10 mouse cellular contexts compared by ENCODE assay signal in genomic region chr17:56259301-56260037, GRCm38 (mm10). TPM values are rescaled to one million over a fixed set of nuclear protein-coding genes. Genes with fewer than 3 reads are reported as not detected.
DNase-seq lines count a peak whose midpoint lies in the region; ATAC-seq and TF ChIP-seq lines count a peak whose summit lies in the region.
"Had no signal": no experiment of that assay in that cellular context is flagged by ENCODE, and none has a peak within 500 bp of the region (broad histone marks: within the 10 kb centered on the region; RNA-seq: fewer than 3 reads in every experiment).

No protein-coding gene starts in this region.

- no peak for TF ChIP-seq RAD21 in MEL (IDR thresholded peaks at IDR 0.05; ENCODE audit: low read depth, low read length)

- no peak for TF ChIP-seq POLR2A in MEL (IDR thresholded peaks at IDR 0.05; ENCODE audit: control insufficient read depth in 1 of 2, insufficient read depth in 1 of 2, low read depth in 1 of 2, low read length in 2 of 2, poor library complexity in 1 of 2)

- ATAC-seq in kidney, embryonic 15.5 days (replicated peaks; ENCODE audit: low FRiP score), result no peak
- no peak for ATAC-seq in kidney, embryonic 14.5 days (ENCODE audit: low FRiP score, low TSS enrichment)
- ATAC-seq in embryonic facial prominence, embryonic 12.5 days (ENCODE audit: insufficient number of reproducible peaks, insufficient read depth, low FRiP score, low TSS enrichment), result no peak
- no peak for ATAC-seq in liver, embryonic 14.5 days (ENCODE audit: insufficient read depth)

- H3K9ac ChIP-seq in kidney, embryonic 15.5 days, result 0 out of 2 replicates have a peak overlapping the region, but pooled peaks have one; percentile 17
- H3K9ac ChIP-seq in kidney, embryonic 14.5 days (ENCODE audit: low read depth, low read length), result no peak overlapping the region
- H3K9ac ChIP-seq in MEL (ENCODE audit: control insufficient read depth, low read depth, low read length, poor library complexity, severe bottlenecking), result peak overlapping the region; percentile 42
- 0 out of 2 replicates have a peak overlapping the region, but pooled peaks have one; percentile 34 for H3K9ac ChIP-seq in embryonic facial prominence, embryonic 12.5 days
- no peak overlapping the region for H3K9ac ChIP-seq in liver, embryonic 14.5 days (replicated peaks)

- no peak for TF ChIP-seq EP300 in MEL (IDR thresholded peaks at IDR 0.05; ENCODE audit: low read depth in 1 of 2, low read length in 2 of 2)
- TF ChIP-seq EP300 in liver, embryonic 14.5 days (IDR thresholded peaks at IDR 0.05; ENCODE audit: low read depth), result no peak

- 87% methylated on average over 10 of the region's 10 CpGs for WGBS in kidney, embryonic 15.5 days
- 91% methylated on average over 10 of the region's 10 CpGs for WGBS in kidney, embryonic 14.5 days
- 86% methylated on average over 10 of the region's 10 CpGs for WGBS in embryonic facial prominence, embryonic 12.5 days
- WGBS in liver, embryonic 14.5 days (ENCODE audit: insufficient replicate concordance), result 79% methylated on average over 10 of the region's 10 CpGs

- H3K79me2 ChIP-seq in MEL (ENCODE audit: control insufficient read depth, insufficient read depth, low read length, poor library complexity), result peaks cover 48% of the 10 kb centered on the region

- H3K4me3 ChIP-seq in kidney, embryonic 15.5 days (replicated peaks), result peak overlapping the region; percentile 1
- H3K4me3 ChIP-seq in kidney, embryonic 14.5 days (ENCODE audit: low read length), result no peak overlapping the region
- peak overlapping the region; percentile 11 to 20; a peak in 3 of 4 replicates for H3K4me3 ChIP-seq in MEL (ENCODE audit: control insufficient read depth in 1 of 2, insufficient read depth in 1 of 2, low read depth in 2 of 2, low read length in 2 of 2)
- no peak overlapping the region for H3K4me3 ChIP-seq in embryonic facial prominence, embryonic 12.5 days
- H3K4me3 ChIP-seq in liver, embryonic 14.5 days (ENCODE audit: insufficient read depth in 1 of 2, low read depth in 2 of 2, low read length in 2 of 2), result no peak overlapping the region

- peak overlapping the region; percentile 93; the same call in 1 of the 2 replicates for H3K4me2 ChIP-seq in kidney, embryonic 15.5 days
- H3K4me2 ChIP-seq in kidney, embryonic 14.5 days (replicated peaks; ENCODE audit: low read depth, low read length), result no peak overlapping the region; the same call in 1 of the 2 replicates
- H3K4me2 ChIP-seq in embryonic facial prominence, embryonic 12.5 days (replicated peaks), result no peak overlapping the region
- H3K4me2 ChIP-seq in liver, embryonic 14.5 days (ENCODE audit: low read depth), result peak overlapping the region; percentile 29

- no peak for TF ChIP-seq CTCF in MEL (IDR thresholded peaks at IDR 0.05 in 2 of 3, conservative IDR thresholded peaks at IDR 0.05 in 1 of 3; ENCODE audit: control insufficient read depth in 1 of 3, insufficient read depth in 1 of 3, low read depth in 2 of 3, low read length in 3 of 3, poor library complexity in 1 of 3, severe bottlenecking in 1 of 3)
- no peak for TF ChIP-seq CTCF in liver, embryonic 14.5 days (IDR thresholded peaks at IDR 0.05; ENCODE audit: low read depth)

- H3K36me3 ChIP-seq in kidney, embryonic 15.5 days, result peaks cover 54% of the 10 kb centered on the region
- peaks cover 45% of the 10 kb centered on the region for H3K36me3 ChIP-seq in kidney, embryonic 14.5 days (ENCODE audit: control insufficient read depth, insufficient read depth, low read length)
- peaks cover 0 to 28% of the 10 kb centered on the region in 2 experiments; a peak in 3 of 4 replicates for H3K36me3 ChIP-seq in MEL (ENCODE audit: control insufficient read depth in 1 of 2, insufficient read depth in 2 of 2, low read length in 2 of 2)
- peaks cover 47% of the 10 kb centered on the region for H3K36me3 ChIP-seq in embryonic facial prominence, embryonic 12.5 days
- peaks cover 25% of the 10 kb centered on the region for H3K36me3 ChIP-seq in liver, embryonic 14.5 days (replicated peaks; ENCODE audit: control insufficient read depth, insufficient read depth, low read depth)

- DNase-seq in MEL (ENCODE audit: low read depth, low spot score), result no peak
- no peak for DNase-seq in liver, embryonic 14.5 days (ENCODE audit: low read depth in 3 of 3, low spot score in 3 of 3)
- DNase-seq in cerebellum, adult 11-12 months, result no peak
- DNase-seq in layer of hippocampus, postnatal 25 days (ENCODE audit: extremely low spot score in 1 of 2, low spot score in 1 of 2), result no peak
- DNase-seq: spleen, adult 18-20 months had no signal

- peaks cover 53% of the 10 kb centered on the region for H3K4me1 ChIP-seq in kidney, embryonic 15.5 days
- peaks cover 20% of the 10 kb centered on the region; the same call in 1 of the 2 replicates for H3K4me1 ChIP-seq in kidney, embryonic 14.5 days (ENCODE audit: control insufficient read depth, insufficient read depth, low read length)
- H3K4me1 ChIP-seq in MEL (ENCODE audit: control insufficient read depth in 1 of 2, insufficient read depth in 2 of 2, low read length in 2 of 2), result peaks cover 0 to 38% of the 10 kb centered on the region in 2 experiments; a peak in 2 of 4 replicates
- peaks cover 24% of the 10 kb centered on the region for H3K4me1 ChIP-seq in embryonic facial prominence, embryonic 12.5 days
- H3K4me1 ChIP-seq in liver, embryonic 14.5 days (replicated peaks; ENCODE audit: control insufficient read depth in 2 of 2, insufficient read depth in 2 of 2, low read length in 1 of 2), result peaks cover 0 to 6% of the 10 kb centered on the region in 2 experiments; a peak in 3 of 4 replicates

- no peaks in the 10 kb centered on the region for H3K9me3 ChIP-seq in kidney, embryonic 15.5 days (replicated peaks)
- no peaks in the 10 kb centered on the region for H3K9me3 ChIP-seq in kidney, embryonic 14.5 days (ENCODE audit: control insufficient read depth, low read length)
- H3K9me3 ChIP-seq in MEL (replicated peaks; ENCODE audit: insufficient read depth, low read length), result no peaks in the 10 kb centered on the region
- no peaks in the 10 kb centered on the region for H3K9me3 ChIP-seq in embryonic facial prominence, embryonic 12.5 days
- H3K9me3 ChIP-seq in liver, embryonic 14.5 days (ENCODE audit: control insufficient read depth, low read length), result no peaks in the 10 kb centered on the region

- H3K27ac ChIP-seq in kidney, embryonic 15.5 days, result no peak overlapping the region
- no peak overlapping the region for H3K27ac ChIP-seq in kidney, embryonic 14.5 days (ENCODE audit: low read depth, low read length)
- no peak overlapping the region for H3K27ac ChIP-seq in MEL (ENCODE audit: control insufficient read depth, low read depth, low read length)
- H3K27ac ChIP-seq in embryonic facial prominence, embryonic 12.5 days, result no peak overlapping the region
- H3K27ac ChIP-seq in liver, embryonic 14.5 days, result no peak overlapping the region

- no peaks in the 10 kb centered on the region for H3K27me3 ChIP-seq in kidney, embryonic 15.5 days
- H3K27me3 ChIP-seq in kidney, embryonic 14.5 days (ENCODE audit: control insufficient read depth, insufficient read depth, low read length), result no peaks in the 10 kb centered on the region
- H3K27me3 ChIP-seq in MEL (ENCODE audit: control insufficient read depth in 1 of 2, insufficient read depth in 2 of 2, low read length in 2 of 2), result no peaks in the 10 kb centered on the region
- H3K27me3 ChIP-seq in embryonic facial prominence, embryonic 12.5 days, result no peaks in the 10 kb centered on the region
- H3K27me3 ChIP-seq in liver, embryonic 14.5 days (ENCODE audit: control insufficient read depth, insufficient read depth, low read length), result no peaks in the 10 kb centered on the region

RNA-seq across cellular contexts. Expression of gene Fem1a, which starts 2.9 kb away (rescaled TPM):
- polyA plus RNA-seq in kidney, embryonic 15.5 days (2015; fragmentation: Nextera tagmentation; extraction: Ambion mirVana), result 13.1 TPM in 2 replicates
- 10.5 and 14.3 TPM in 2 replicates for polyA plus RNA-seq in kidney, embryonic 14.5 days (2014; fragmentation: Nextera tagmentation; extraction: Ambion mirVana)
- total RNA-seq in MEL (2012; rRNA removed), result 16.2 and 21.5 TPM in 2 replicates
- 10 to 100 TPM in 1 of 2 experiments, not detected in 1; 17.1 TPM for polyA plus RNA-seq in MEL (2012; ENCODE audit: insufficient read depth in 1 of 2, insufficient read length in 2 of 2, low read depth in 1 of 2, low replicate concordance in 2 of 2, missing spikeins in 1 of 2)
- 15.3 and 15.5 TPM in 2 replicates for polyA plus RNA-seq in embryonic facial prominence, embryonic 12.5 days (2016; fragmentation: Nextera tagmentation; extraction: Ambion mirVana)
- polyA plus RNA-seq in liver, embryonic 14.5 days (2012; rRNA removed), result 5.6 and 5.8 TPM in 2 replicates
- polyA plus RNA-seq in liver, embryonic 14.5 days (2014; fragmentation: Nextera tagmentation; extraction: Ambion mirVana), result 4.9 and 5.8 TPM in 2 replicates
- 10 to 100 TPM; 36.1 to 37.0 TPM for total RNA-seq in layer of hippocampus, postnatal 25 days (2021)

RNA-seq across cellular contexts. Expression of gene Ticam1, which starts 17.1 kb away (rescaled TPM):
- 6.0 and 6.2 TPM in 2 replicates for polyA plus RNA-seq in kidney, embryonic 15.5 days (2015; fragmentation: Nextera tagmentation; extraction: Ambion mirVana)
- polyA plus RNA-seq in kidney, embryonic 14.5 days (2014; fragmentation: Nextera tagmentation; extraction: Ambion mirVana), result 4.1 and 7.2 TPM in 2 replicates
- 3.5 and 4.6 TPM in 2 replicates for total RNA-seq in MEL (2012; rRNA removed)
- 1 to 10 TPM in 1 of 2 experiments, not detected in 1; 8.7 TPM for polyA plus RNA-seq in MEL (2012; ENCODE audit: insufficient read depth in 1 of 2, insufficient read length in 2 of 2, low read depth in 1 of 2, low replicate concordance in 2 of 2, missing spikeins in 1 of 2)
- polyA plus RNA-seq in embryonic facial prominence, embryonic 12.5 days (2016; fragmentation: Nextera tagmentation; extraction: Ambion mirVana), result 2.7 and 3.5 TPM in 2 replicates
- polyA plus RNA-seq in liver, embryonic 14.5 days (2012; rRNA removed), result 4.9 and 6.8 TPM in 2 replicates
- 3.4 and 3.8 TPM in 2 replicates for polyA plus RNA-seq in liver, embryonic 14.5 days (2014; fragmentation: Nextera tagmentation; extraction: Ambion mirVana)
- 1 to 10 TPM; 5.5 to 6.0 TPM for total RNA-seq in layer of hippocampus, postnatal 25 days (2021)

RNA-seq across cellular contexts. Expression of gene Plin3, which starts 33.2 kb away (rescaled TPM):
- 68.9 and 77.4 TPM in 2 replicates for polyA plus RNA-seq in kidney, embryonic 15.5 days (2015; fragmentation: Nextera tagmentation; extraction: Ambion mirVana)
- 65.2 and 68.7 TPM in 2 replicates for polyA plus RNA-seq in kidney, embryonic 14.5 days (2014; fragmentation: Nextera tagmentation; extraction: Ambion mirVana)
- 6.6 and 7.6 TPM in 2 replicates for total RNA-seq in MEL (2012; rRNA removed)
- polyA plus RNA-seq in MEL (2012; ENCODE audit: insufficient read depth in 1 of 2, insufficient read length in 2 of 2, low read depth in 1 of 2, low replicate concordance in 2 of 2, missing spikeins in 1 of 2), result 10 to 100 TPM in 1 of 2 experiments, not detected in 1; 13.1 TPM
- 56.6 and 67.4 TPM in 2 replicates for polyA plus RNA-seq in embryonic facial prominence, embryonic 12.5 days (2016; fragmentation: Nextera tagmentation; extraction: Ambion mirVana)
- polyA plus RNA-seq in liver, embryonic 14.5 days (2012; rRNA removed), result 7.4 and 9.2 TPM in 2 replicates
- polyA plus RNA-seq in liver, embryonic 14.5 days (2014; fragmentation: Nextera tagmentation; extraction: Ambion mirVana), result 24.2 and 27.2 TPM in 2 replicates
- 10 to 100 TPM; 14.6 to 16.7 TPM for total RNA-seq in layer of hippocampus, postnatal 25 days (2021)

RNA-seq across cellular contexts. Expression of gene Arrdc5, which starts 40.6 kb away (rescaled TPM):
- polyA plus RNA-seq in kidney, embryonic 15.5 days (2015; fragmentation: Nextera tagmentation; extraction: Ambion mirVana), result 0.31 TPM in 1 of 2 replicates, not detected in the other
- not detected in 2 replicates for polyA plus RNA-seq in kidney, embryonic 14.5 days (2014; fragmentation: Nextera tagmentation; extraction: Ambion mirVana)
- not detected in 2 replicates for total RNA-seq in MEL (2012; rRNA removed)
- polyA plus RNA-seq in MEL (2012; ENCODE audit: insufficient read depth in 1 of 2, insufficient read length in 2 of 2, low read depth in 1 of 2, low replicate concordance in 2 of 2, missing spikeins in 1 of 2), result not detected
- not detected in 2 replicates for polyA plus RNA-seq in embryonic facial prominence, embryonic 12.5 days (2016; fragmentation: Nextera tagmentation; extraction: Ambion mirVana)
- not detected in 2 replicates for polyA plus RNA-seq in liver, embryonic 14.5 days (2012; rRNA removed)
- not detected in 2 replicates for polyA plus RNA-seq in liver, embryonic 14.5 days (2014; fragmentation: Nextera tagmentation; extraction: Ambion mirVana)
- not detected for total RNA-seq in layer of hippocampus, postnatal 25 days (2021)
- polyA plus RNA-seq: embryonic facial prominence, embryonic 11.5 days; limb, embryonic 11.5 days had no signal

RNA-seq across cellular contexts. Expression of gene Dpp9, which starts 40.8 kb away (rescaled TPM):
- polyA plus RNA-seq in kidney, embryonic 15.5 days (2015; fragmentation: Nextera tagmentation; extraction: Ambion mirVana), result 38.9 and 43.8 TPM in 2 replicates
- 31.5 and 40.3 TPM in 2 replicates for polyA plus RNA-seq in kidney, embryonic 14.5 days (2014; fragmentation: Nextera tagmentation; extraction: Ambion mirVana)
- 34.3 and 36.3 TPM in 2 replicates for total RNA-seq in MEL (2012; rRNA removed)
- 10 to 100 TPM in 1 of 2 experiments, not detected in 1; 67.2 TPM for polyA plus RNA-seq in MEL (2012; ENCODE audit: insufficient read depth in 1 of 2, insufficient read length in 2 of 2, low read depth in 1 of 2, low replicate concordance in 2 of 2, missing spikeins in 1 of 2)
- polyA plus RNA-seq in embryonic facial prominence, embryonic 12.5 days (2016; fragmentation: Nextera tagmentation; extraction: Ambion mirVana), result 41.4 and 43.4 TPM in 2 replicates
- polyA plus RNA-seq in liver, embryonic 14.5 days (2012; rRNA removed), result 14.4 and 16.5 TPM in 2 replicates
- polyA plus RNA-seq in liver, embryonic 14.5 days (2014; fragmentation: Nextera tagmentation; extraction: Ambion mirVana), result 11.7 and 16.6 TPM in 2 replicates
- total RNA-seq in layer of hippocampus, postnatal 25 days (2021), result 10 to 100 TPM; 64.7 to 67.3 TPM

Comparison
In these comparisons a context has a peak if more than half of its experiments do, and no peak if none do; other contexts are left out.
1. H3K4me2 ChIP-seq: peak in kidney, embryonic 15.5 days (single experiment) and liver, embryonic 14.5 days (single experiment); none in kidney, embryonic 14.5 days (single experiment) and embryonic facial prominence, embryonic 12.5 days (single experiment).
2. H3K4me3 ChIP-seq: peak in kidney, embryonic 15.5 days (single experiment) and MEL (2 of 2); none in kidney, embryonic 14.5 days (single experiment), embryonic facial prominence, embryonic 12.5 days (single experiment) and liver, embryonic 14.5 days (0 of 2).
3. H3K9ac ChIP-seq: peak in kidney, embryonic 15.5 days (single experiment), MEL (single experiment) and embryonic facial prominence, embryonic 12.5 days (single experiment); none in kidney, embryonic 14.5 days (single experiment) and liver, embryonic 14.5 days (single experiment).